Mouse (Mus musculus) frontal cortex, postnatal 10 days (tissue): ENCODE measurements around the gene Anapc16.

ENCODE experiments used
- DNase-seq, 2 experiments: peaks; one replicate each; pipeline ENCODE4 v3.0.0; 2022; ENCODE audit warnings: low spot score in 2 of 2, mixed read lengths in 1 of 2

Anapc16 gene

GRCm38 (mm10) chr10:59949783-59950605 lies 52.9 kb downstream of the Anapc16 start:
- DNase-seq, result no peak

GRCm38 (mm10) chr10:59949255-59949648 lies 53.7 kb downstream of the Anapc16 start:
- DNase-seq, result no peak

- DNase-seq, result no peak
Measured at GRCm38 (mm10) chr10:59948363-59949254, 54.3 kb downstream of the Anapc16 start.

- DNase-seq, result no peak
Measured at GRCm38 (mm10) chr10:59947296-59948073, 55.5 kb downstream of the Anapc16 start.

- no peak for DNase-seq
Measured at GRCm38 (mm10) chr10:59946362-59946761, 56.6 kb downstream of the Anapc16 start.

GRCm38 (mm10) chr10:59945416-59945815 lies 57.5 kb downstream of the Anapc16 start:
- DNase-seq, result no peak

- peak; percentile 73 to 78 for DNase-seq
Measured at GRCm38 (mm10) chr10:59943421-59943989, 59.4 kb downstream of the Anapc16 start.

GRCm38 (mm10) chr10:59942847-59943420 lies 60.0 kb downstream of the Anapc16 start:
- DNase-seq, result peak in 1 of 2 experiments; percentile 83

- DNase-seq, result no peak
Measured at GRCm38 (mm10) chr10:59942281-59942846, 60.6 kb downstream of the Anapc16 start.

GRCm38 (mm10) chr10:59939081-59939480 lies 63.9 kb downstream of the Anapc16 start:
- DNase-seq, result no peak

GRCm38 (mm10) chr10:59938662-59939061 lies 64.3 kb downstream of the Anapc16 start:
- no peak for DNase-seq
